Mouse (Mus musculus) C2C12 (cell line): ENCODE data around the gene Ptov1. TPM values are rescaled to one million over a fixed set of nuclear protein-coding genes. Genes with fewer than 3 reads are reported as not detected.
"Not testable (repeated sequence)": the region's sequence is repeated elsewhere in the genome, so short reads cannot be mapped to it uniquely, and the experiment has no call there.

Source experiments
- H3K27me3 ChIP-seq: one replicate; pipeline ENCODE4 v1.6.1; 2011; ENCODE audit not compliant: control insufficient read depth, insufficient read depth, insufficient read length
- H3K36me3 ChIP-seq: one replicate; pipeline ENCODE4 v1.6.1; 2011; ENCODE audit not compliant: control insufficient read depth, insufficient read depth
- H3K4me3 ChIP-seq: one replicate; pipeline ENCODE4 v1.5.1; 2011; ENCODE audit warnings: mild to moderate bottlenecking, control low read depth; ENCODE audit not compliant: poor library complexity, insufficient read depth, severe bottlenecking
- H3K79me2 ChIP-seq: one replicate; pipeline ENCODE4 v1.6.1; 2011; ENCODE audit not compliant: control insufficient read depth, insufficient read depth
- H3K79me3 ChIP-seq: one replicate; pipeline ENCODE4 v1.6.1; 2011; ENCODE audit warnings: low read depth, control low read depth
- H3ac ChIP-seq: one replicate; pipeline ENCODE3; 2011; ENCODE audit warnings: low read depth; ENCODE audit not compliant: control insufficient read depth, insufficient read length
- CEBPB ChIP-seq: IDR thresholded peaks from one replicate; pipeline ENCODE4 v1.6.1; 2011; ENCODE audit warnings: low read depth, mild to moderate bottlenecking, control low read depth, moderate library complexity
- CTCF ChIP-seq: IDR thresholded peaks from one replicate; pipeline ENCODE4 v1.5.1; 2011; ENCODE audit not compliant: control insufficient read depth, insufficient read depth, insufficient read length
- FOSL1 ChIP-seq: IDR thresholded peaks from one replicate; pipeline ENCODE4 v1.8.0; 2011; ENCODE audit warnings: mild to moderate bottlenecking, low read length; ENCODE audit not compliant: poor library complexity, insufficient read depth, severe bottlenecking
- MAX ChIP-seq: IDR thresholded peaks from one replicate; pipeline ENCODE4 v1.6.1; 2011; ENCODE audit warnings: mild to moderate bottlenecking, control low read depth
- MYOD1 ChIP-seq: IDR thresholded peaks from one replicate; pipeline ENCODE4 v1.6.1; 2011; ENCODE audit warnings: low read depth; ENCODE audit not compliant: control insufficient read depth, insufficient read length
- MYOG ChIP-seq: IDR thresholded peaks from one replicate; pipeline ENCODE4 v1.6.1; 2011; ENCODE audit not compliant: control insufficient read depth, insufficient read length; ENCODE audit errors: extremely low read depth
- USF1 ChIP-seq: IDR thresholded peaks from one replicate; pipeline ENCODE4 v1.6.1; 2011; ENCODE audit warnings: low read depth, mild to moderate bottlenecking, control low read depth, moderate library complexity
- polyA plus RNA-seq: library from polyadenylated mRNA; unstranded; fragments of >200 nt; fragmentation: generic; extraction: Trizol; gene quantifications from one replicate; pipeline ENCODE4 v1.2.1, GENCODE M21; 2012; ENCODE audit warnings: missing spikeins

Ptov1 gene
- polyA plus RNA-seq, 1 experiment, result 221 TPM

- Histone ChIP-seq H3K27me3 (no peaks in the 10 kb centered on the region), H3ac (no peak overlapping the region), H3K4me3 (no peak overlapping the region), H3K79me2 (peaks cover 35% of the 10 kb centered on the region), H3K36me3 (peaks cover 32% of the 10 kb centered on the region), H3K79me3 (peaks cover 12% of the 10 kb centered on the region)
- no peak for TF ChIP-seq MYOG
- TF ChIP-seq CEBPB, result no peak
- TF ChIP-seq CTCF, result no peak
- no peak for TF ChIP-seq FOSL1
- no peak for TF ChIP-seq MYOD1
- TF ChIP-seq MAX, result no peak
- TF ChIP-seq USF1, result no peak
Observed at GRCm38 (mm10) chr7:44884637-44885036, 15.0 kb upstream of the Ptov1 start.

- peaks cover 19% of the 10 kb centered on the region for H3K79me2 ChIP-seq
- no peak overlapping the region for H3ac ChIP-seq
- H3K27me3 ChIP-seq, result no peaks in the 10 kb centered on the region
- H3K36me3 ChIP-seq, result peaks cover 22% of the 10 kb centered on the region
- no peak for TF ChIP-seq USF1
- TF ChIP-seq MYOD1, result no peak
- TF ChIP-seq FOSL1, result no peak
- no peak for TF ChIP-seq CTCF
- no peak for TF ChIP-seq MAX
- no peak for TF ChIP-seq MYOG
- TF ChIP-seq CEBPB, result no peak
- H3K4me3 ChIP-seq, result no peak overlapping the region
- H3K79me3 ChIP-seq, result peaks cover 4% of the 10 kb centered on the region
Observed at GRCm38 (mm10) chr7:44883036-44883435, 13.4 kb upstream of the Ptov1 start.

GRCm38 (mm10) chr7:44877833-44878232 is 8.2 kb upstream of the Ptov1 start:
- Histone ChIP-seq H3K36me3 (peaks cover 9% of the 10 kb centered on the region), H3K79me2 (no peaks in the 10 kb centered on the region), H3K27me3 (no peaks in the 10 kb centered on the region), H3K4me3 (no peak overlapping the region), H3K79me3 (no peaks in the 10 kb centered on the region), H3ac (no peak overlapping the region)
- TF ChIP-seq MYOG, result no peak
- no peak for TF ChIP-seq MYOD1
- TF ChIP-seq CEBPB, result no peak
- TF ChIP-seq MAX, result no peak
- no peak for TF ChIP-seq CTCF
- no peak for TF ChIP-seq USF1
- TF ChIP-seq FOSL1, result no peak

- H3K36me3 ChIP-seq, H3K4me3 ChIP-seq, H3ac ChIP-seq, H3K27me3 ChIP-seq: not testable (repeated sequence)
- Histone ChIP-seq H3K79me2 (peaks cover 21% of the 10 kb centered on the region), H3K79me3 (peaks cover 19% of the 10 kb centered on the region)
Observed at GRCm38 (mm10) chr7:44871774-44872173, 2.2 kb upstream of the Ptov1 start.

GRCm38 (mm10) chr7:44871181-44871580 is 1.6 kb upstream of the Ptov1 start:
- TF ChIP-seq CEBPB (no peak), FOSL1 (no peak), MYOD1 (no peak), MYOG (no peak), MAX (no peak), CTCF (no peak), USF1 (no peak)
- H3K4me3 ChIP-seq, result no peak overlapping the region
- H3K36me3 ChIP-seq, result peaks cover under 1% of the 10 kb centered on the region
- peaks cover 24% of the 10 kb centered on the region for H3K79me3 ChIP-seq
- H3K79me2 ChIP-seq, result peaks cover 27% of the 10 kb centered on the region
- no peak overlapping the region for H3ac ChIP-seq
- H3K27me3 ChIP-seq, result no peaks in the 10 kb centered on the region

- Histone ChIP-seq H3ac (peak overlapping the region; percentile 44), H3K4me3 (no peak overlapping the region), H3K27me3 (no peaks in the 10 kb centered on the region), H3K36me3 (peaks cover 5% of the 10 kb centered on the region), H3K79me3 (peaks cover 28% of the 10 kb centered on the region), H3K79me2 (peaks cover 32% of the 10 kb centered on the region)
- TF ChIP-seq MAX, result no peak
- TF ChIP-seq CTCF, result no peak
- no peak for TF ChIP-seq MYOD1
- no peak for TF ChIP-seq USF1
- no peak for TF ChIP-seq MYOG
- no peak for TF ChIP-seq FOSL1
- TF ChIP-seq CEBPB, result no peak
Observed at GRCm38 (mm10) chr7:44870614-44871013, 1.0 kb upstream of the Ptov1 start.
